7 mouse cellular contexts compared by ENCODE assay signal in the genomic region with DNA sequence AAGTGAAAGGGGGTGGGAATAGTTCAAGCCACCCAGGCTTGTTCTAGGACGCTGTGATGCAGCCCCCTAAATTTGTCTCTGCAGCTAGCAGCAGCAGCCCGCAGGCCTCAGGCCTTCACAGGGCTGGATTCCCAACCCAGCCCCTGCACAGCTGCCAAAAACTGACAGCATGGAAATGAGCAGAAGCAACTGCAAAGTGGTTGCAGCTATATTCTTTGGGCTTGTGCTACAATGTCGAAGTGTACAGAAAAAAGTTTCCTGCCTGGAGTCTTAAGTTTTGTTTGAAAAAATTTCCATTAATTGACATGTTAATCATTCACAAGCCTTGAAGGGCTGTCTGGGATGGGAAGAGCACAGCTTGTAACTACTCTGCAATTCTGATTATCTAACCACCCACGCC.
DNase-seq lines count a peak whose midpoint lies in the region; ATAC-seq lines count a peak whose summit lies in the region.

No protein-coding gene starts in this region.

- no peaks in the 10 kb centered on the region for H3K4me1 ChIP-seq in kidney, embryonic 14.5 days (ENCODE audit: control insufficient read depth, insufficient read depth, low read length)

- peak; percentile 2 for DNase-seq in left cerebral cortex, adult 11 months (ENCODE audit: low spot score)
- no peak for DNase-seq in left cerebral cortex, adult 8-10 months (ENCODE audit: low spot score in 2 of 2)
- DNase-seq in ES-CJ7 (ENCODE audit: low read depth, low spot score) (peak; percentile 19), R1 (ENCODE audit: low read depth, low spot score) (peak; percentile 51)
- DNase-seq in thymus, postnatal 10 days (ENCODE audit: low spot score in 2 of 2): no peak
- DNase-seq in adrenal gland, postnatal 14 days: no peak

- H3K4me2 ChIP-seq in kidney, embryonic 14.5 days (replicated peaks; ENCODE audit: low read depth, low read length): no peak overlapping the region

- no peak overlapping the region for H3K4me3 ChIP-seq in kidney, embryonic 14.5 days (ENCODE audit: low read length)

- peak; percentile 58; the same call in 1 of the 2 replicates for ATAC-seq in kidney, embryonic 14.5 days (ENCODE audit: low FRiP score, low TSS enrichment)

- H3K9ac ChIP-seq in kidney, embryonic 14.5 days (ENCODE audit: low read depth, low read length): no peak overlapping the region

- no peaks in the 10 kb centered on the region for H3K9me3 ChIP-seq in kidney, embryonic 14.5 days (ENCODE audit: control insufficient read depth, low read length)

- H3K27me3 ChIP-seq in kidney, embryonic 14.5 days (ENCODE audit: control insufficient read depth, insufficient read depth, low read length): no peaks in the 10 kb centered on the region

- 34% methylated on average over 4 of the region's 4 CpGs for WGBS in kidney, embryonic 14.5 days

- peak overlapping the region; percentile 3; the same call in 1 of the 2 replicates for H3K27ac ChIP-seq in kidney, embryonic 14.5 days (ENCODE audit: low read depth, low read length)

- no peaks in the 10 kb centered on the region for H3K36me3 ChIP-seq in kidney, embryonic 14.5 days (ENCODE audit: control insufficient read depth, insufficient read depth, low read length)

Comparison
In these comparisons a context has a peak if more than half of its experiments do, and no peak if none do; other contexts are left out.
1. DNase-seq: peak in left cerebral cortex, adult 11 months (single experiment), ES-CJ7 (single experiment) and R1 (single experiment); none in left cerebral cortex, adult 8-10 months (0 of 2), thymus, postnatal 10 days (0 of 2) and adrenal gland, postnatal 14 days (single experiment).